Mouse (Mus musculus): ENCODE measurements around the gene Vsig2.
A peak's percentile ranks its signal among the peaks of the same experiment; 100 is the strongest.

The Vsig2 gene

GRCm38 (mm10) chr9:37560617-37561016, 21.6 kb downstream of the Vsig2 start:
- no peak for DNase-seq (ENCODE audit: low spot score in 2 of 2)

- DNase-seq (ENCODE audit: low spot score in 2 of 2) = no peak
These were observed 24.8 kb downstream of the Vsig2 start for GRCm38 (mm10) chr9:37563805-37564204.

GRCm38 (mm10) chr9:37567019-37567418, 28.0 kb downstream of the Vsig2 start:
- no peak for DNase-seq (ENCODE audit: low spot score in 2 of 2)

- no peak for DNase-seq (ENCODE audit: low spot score in 2 of 2)
These were observed 28.4 kb downstream of the Vsig2 start for GRCm38 (mm10) chr9:37567454-37567853.

- no peak for DNase-seq (ENCODE audit: low spot score in 2 of 2)
These were observed 29.0 kb downstream of the Vsig2 start for GRCm38 (mm10) chr9:37567892-37568604.

- DNase-seq (ENCODE audit: low spot score in 2 of 2) = no peak
These were observed 29.7 kb downstream of the Vsig2 start for GRCm38 (mm10) chr9:37568605-37569214.

GRCm38 (mm10) chr9:37569231-37569835, 30.3 kb downstream of the Vsig2 start:
- DNase-seq (ENCODE audit: low spot score in 2 of 2) = no peak

- no peak for DNase-seq (ENCODE audit: low spot score in 2 of 2)
These were observed 33.3 kb downstream of the Vsig2 start for GRCm38 (mm10) chr9:37572204-37572876.

GRCm38 (mm10) chr9:37576436-37576930, 37.4 kb downstream of the Vsig2 start:
- peak; percentile 35 to 68 for DNase-seq (ENCODE audit: low spot score in 2 of 2)

- DNase-seq (ENCODE audit: low spot score in 2 of 2) = no peak
These were observed 44.5 kb downstream of the Vsig2 start for GRCm38 (mm10) chr9:37583594-37583993.

GRCm38 (mm10) chr9:37586718-37587117, 47.7 kb downstream of the Vsig2 start:
- no peak for DNase-seq (ENCODE audit: low spot score in 2 of 2)

- DNase-seq (ENCODE audit: low spot score in 2 of 2) = no peak
These were observed 51.3 kb downstream of the Vsig2 start for GRCm38 (mm10) chr9:37590381-37590780.

- DNase-seq (ENCODE audit: low spot score in 2 of 2) = no peak
These were observed 53.0 kb downstream of the Vsig2 start for GRCm38 (mm10) chr9:37592025-37592424.

- no peak for DNase-seq (ENCODE audit: low spot score in 2 of 2)
These were observed 53.6 kb downstream of the Vsig2 start for GRCm38 (mm10) chr9:37592633-37593032.

- DNase-seq (ENCODE audit: low spot score in 2 of 2) = no peak
These were observed 54.6 kb downstream of the Vsig2 start for GRCm38 (mm10) chr9:37593690-37594089.
